Mouse (Mus musculus) bone marrow macrophage, adult 2 months (primary cell): ENCODE results near the gene Gm20388. TPM values are rescaled to one million over a fixed set of nuclear protein-coding genes. Genes with fewer than 3 reads are reported as not detected.

Experiments used
- H3K27ac ChIP-seq: 2 replicates; pipeline ENCODE4 v1.5.1; 2012; ENCODE audit warnings: low read depth, low read length; ENCODE audit not compliant: insufficient read depth
- H3K4me1 ChIP-seq: 2 replicates; pipeline ENCODE4 v1.6.1; 2012; ENCODE audit warnings: low read length; ENCODE audit not compliant: control insufficient read depth, insufficient read depth
- H3K4me3 ChIP-seq: 2 replicates; pipeline ENCODE4 v1.5.1; 2012; ENCODE audit warnings: mild to moderate bottlenecking, low read length, moderate library complexity; ENCODE audit not compliant: insufficient read depth
- CTCF ChIP-seq: IDR thresholded peaks from 2 replicates; pipeline ENCODE4 v1.5.1; 2012; ENCODE audit warnings: low read depth, mild to moderate bottlenecking, low read length, moderate library complexity
- POLR2A ChIP-seq: IDR thresholded peaks from 2 replicates; pipeline ENCODE4 v1.6.1; 2012; ENCODE audit warnings: mild to moderate bottlenecking, low read depth, low read length, borderline replicate concordance
- polyA plus RNA-seq: library from polyadenylated mRNA; stranded (reverse); fragments of >200 nt; gene quantifications from 2 replicates; pipeline ENCODE4 v1.2.4, GENCODE M21; 2012; ENCODE audit not compliant: missing spikeins, insufficient read depth, insufficient read length

Gene Gm20388
- polyA plus RNA-seq, 1 experiment = 32.7 TPM

DNA sequence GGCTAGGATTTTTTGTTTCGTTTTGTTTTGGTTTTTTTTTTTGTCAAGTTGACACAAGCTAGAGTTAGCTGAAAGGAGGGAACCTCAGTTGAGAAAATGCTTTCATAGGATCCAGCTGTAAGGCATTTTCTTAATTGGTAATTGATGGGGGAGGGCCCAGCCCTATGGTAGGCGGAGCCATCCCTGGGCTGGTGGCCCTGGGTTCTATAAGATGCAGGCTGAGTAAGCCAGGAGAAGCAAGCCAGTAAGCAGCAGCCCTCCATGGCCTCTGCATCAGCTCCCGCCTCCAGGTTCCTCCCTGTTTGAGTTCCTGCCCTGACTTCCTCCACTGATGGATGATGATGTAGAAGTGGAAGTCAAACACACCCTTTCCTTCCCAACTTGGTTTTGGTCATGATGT is 3869.8 kb downstream of the Gm20388 start:
- TF ChIP-seq CTCF = no peak
- no peak for TF ChIP-seq POLR2A
- Histone ChIP-seq H3K4me3 (no peak overlapping the region), H3K27ac (no peak overlapping the region), H3K4me1 (no peaks in the 10 kb centered on the region)

- no peak for TF ChIP-seq POLR2A
- TF ChIP-seq CTCF = no peak
- Histone ChIP-seq H3K27ac (no peak overlapping the region), H3K4me3 (no peak overlapping the region), H3K4me1 (no peaks in the 10 kb centered on the region)
Observed at GRCm38 (mm10) chr8:123781256-123781655, 3870.6 kb downstream of the Gm20388 start.

GRCm38 (mm10) chr8:123783525-123784249 is 3873.0 kb downstream of the Gm20388 start:
- Histone ChIP-seq H3K4me3 (no peak overlapping the region), H3K4me1 (peaks cover 10% of the 10 kb centered on the region), H3K27ac (no peak overlapping the region)
- TF ChIP-seq POLR2A (no peak), CTCF (peak; percentile 72)

GRCm38 (mm10) chr8:123786166-123786565 is 3875.5 kb downstream of the Gm20388 start:
- TF ChIP-seq POLR2A = no peak
- TF ChIP-seq CTCF = no peak
- no peak overlapping the region for H3K27ac ChIP-seq
- H3K4me1 ChIP-seq = peaks cover 13% of the 10 kb centered on the region
- no peak overlapping the region for H3K4me3 ChIP-seq

- Histone ChIP-seq H3K4me3 (no peak overlapping the region), H3K27ac (no peak overlapping the region), H3K4me1 (peaks cover 13% of the 10 kb centered on the region)
- TF ChIP-seq CTCF (no peak), POLR2A (no peak)
Observed at GRCm38 (mm10) chr8:123786644-123787043, 3876.0 kb downstream of the Gm20388 start.

- H3K4me3 ChIP-seq = no peak overlapping the region
- no peak overlapping the region for H3K27ac ChIP-seq
- TF ChIP-seq CTCF (no peak), POLR2A (no peak)
- H3K4me1 ChIP-seq = peaks cover 13% of the 10 kb centered on the region
Observed at GRCm38 (mm10) chr8:123787254-123787897, 3876.7 kb downstream of the Gm20388 start.

DNA sequence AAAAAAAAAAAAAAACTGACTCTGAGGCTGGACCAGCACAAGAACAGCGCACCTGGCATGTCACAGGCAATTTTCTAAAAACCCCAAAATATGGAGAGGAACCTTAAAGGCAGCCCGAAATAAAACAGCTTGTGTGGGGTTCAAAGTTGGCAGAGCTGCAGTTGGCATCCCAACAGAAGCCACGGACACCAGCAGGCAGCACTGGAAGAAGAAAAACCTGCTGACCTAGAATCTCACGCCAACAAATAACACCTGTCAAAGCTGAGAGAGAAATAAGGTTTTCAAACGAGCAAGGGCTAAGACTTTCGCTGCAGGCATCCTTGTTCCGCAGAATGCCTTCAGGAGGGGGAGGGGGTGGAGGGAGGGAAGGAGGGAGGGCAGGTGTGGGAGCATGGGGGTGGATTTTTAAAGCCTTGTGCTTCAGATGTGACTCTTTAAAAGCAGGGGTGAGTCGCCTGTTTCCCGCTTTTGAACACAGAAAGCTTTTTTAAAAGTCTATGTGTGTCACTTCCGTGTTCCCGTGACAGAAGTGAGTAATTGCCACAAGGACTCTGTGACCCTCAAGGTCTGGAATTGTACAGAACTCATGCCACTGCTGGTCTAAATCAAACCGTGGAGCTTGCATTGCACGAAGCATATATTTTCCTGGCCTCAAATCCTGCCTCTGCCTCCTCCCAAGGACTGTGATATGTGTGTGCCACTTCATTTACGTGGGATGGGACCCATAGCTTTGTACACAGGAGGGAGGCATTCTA is 3878.0 kb downstream of the Gm20388 start:
- Histone ChIP-seq H3K4me1 (peaks cover 13% of the 10 kb centered on the region), H3K27ac (peak overlapping the region; percentile 52), H3K4me3 (no peak overlapping the region)
- TF ChIP-seq CTCF (no peak), POLR2A (no peak)

GRCm38 (mm10) chr8:123789461-123789860 is 3878.8 kb downstream of the Gm20388 start:
- no peak overlapping the region for H3K4me3 ChIP-seq
- peaks cover 13% of the 10 kb centered on the region for H3K4me1 ChIP-seq
- 0 out of 2 replicates have a peak, but pooled peaks have one; percentile 5 for TF ChIP-seq CTCF
- no peak for TF ChIP-seq POLR2A
- no peak overlapping the region for H3K27ac ChIP-seq

DNA sequence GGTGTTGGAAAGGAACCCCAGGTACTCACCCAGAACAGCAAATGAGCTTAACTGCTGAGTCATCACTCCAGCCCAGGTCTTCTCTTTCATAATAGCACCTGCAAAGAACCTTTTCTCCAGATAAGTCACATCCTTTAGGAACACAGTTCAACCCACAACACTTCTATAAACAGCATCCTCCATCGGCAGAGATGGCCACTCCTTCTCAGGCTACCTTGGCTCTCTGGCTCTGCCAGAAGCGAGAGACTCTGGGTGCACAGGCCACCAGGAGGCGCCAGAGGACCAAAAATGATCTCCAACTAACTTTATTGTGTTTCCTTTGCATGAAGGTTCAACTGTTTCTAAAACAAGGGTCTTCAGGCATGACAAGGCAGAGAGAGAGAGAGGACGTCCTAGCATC is 3879.3 kb downstream of the Gm20388 start:
- peaks cover 13% of the 10 kb centered on the region for H3K4me1 ChIP-seq
- H3K27ac ChIP-seq = no peak overlapping the region
- no peak overlapping the region for H3K4me3 ChIP-seq
- TF ChIP-seq POLR2A (no peak), CTCF (peak; percentile 74)
